Mouse (Mus musculus) ES-Bruce4 (cell line): Measurements from ENCODE around the gene Pax2. TPM values are rescaled to one million over a fixed set of nuclear protein-coding genes. Genes with fewer than 3 reads are reported as not detected.

ENCODE experiments used
- H3K27ac ChIP-seq: 2 replicates; pipeline ENCODE4 v1.5.1; 2012; ENCODE audit warnings: low read length, inconsistent platforms; ENCODE audit not compliant: insufficient read depth
- H3K27me3 ChIP-seq: 2 replicates; pipeline ENCODE4 v1.6.1; 2012; ENCODE audit warnings: mild to moderate bottlenecking, low read length, inconsistent platforms; ENCODE audit not compliant: control insufficient read depth, poor library complexity, insufficient read depth, severe bottlenecking
- H3K36me3 ChIP-seq: 2 replicates; pipeline ENCODE4 v1.6.1; 2012; ENCODE audit warnings: inconsistent platforms, mild to moderate bottlenecking, low read length, moderate library complexity; ENCODE audit not compliant: control insufficient read depth, poor library complexity, insufficient read depth, severe bottlenecking
- H3K4me1 ChIP-seq: one replicate; pipeline ENCODE4 v1.8.1; 2011; ENCODE audit warnings: low read length; ENCODE audit not compliant: control insufficient read depth, insufficient read depth
- H3K4me3 ChIP-seq: 2 replicates; pipeline ENCODE4 v1.5.1; 2011; ENCODE audit warnings: low read depth, mild to moderate bottlenecking, low read length
- H3K9ac ChIP-seq: 2 replicates; pipeline ENCODE4 v1.6.1; 2012; ENCODE audit warnings: low read depth, mild to moderate bottlenecking, inconsistent platforms; ENCODE audit not compliant: poor library complexity, severe bottlenecking
- H3K9me3 ChIP-seq: replicated peaks from 2 replicates; pipeline ENCODE4 v1.6.1; 2012; ENCODE audit warnings: mild to moderate bottlenecking, low read length, inconsistent platforms; ENCODE audit not compliant: control insufficient read depth, poor library complexity, insufficient read depth, severe bottlenecking
- CTCF ChIP-seq: IDR thresholded peaks from one replicate; pipeline ENCODE4 v1.8.1; 2011; ENCODE audit warnings: low read depth, low read length
- EP300 ChIP-seq: IDR thresholded peaks from 2 replicates; pipeline ENCODE4 v1.6.1; 2011; ENCODE audit warnings: low read depth, low read length; ENCODE audit not compliant: insufficient read depth
- POLR2A ChIP-seq: IDR thresholded peaks from one replicate; pipeline ENCODE4 v1.8.1; 2011; ENCODE audit warnings: low read length; ENCODE audit not compliant: insufficient read depth
- polyA plus RNA-seq: library from polyadenylated mRNA; stranded (reverse); fragments of >200 nt; gene quantifications from 2 replicates; pipeline ENCODE4 v1.2.4, GENCODE M21; 2011; ENCODE audit warnings: low read depth; ENCODE audit not compliant: missing spikeins, insufficient read depth, insufficient read length

The Pax2 gene
- polyA plus RNA-seq, 1 experiment, result not detected

DNA sequence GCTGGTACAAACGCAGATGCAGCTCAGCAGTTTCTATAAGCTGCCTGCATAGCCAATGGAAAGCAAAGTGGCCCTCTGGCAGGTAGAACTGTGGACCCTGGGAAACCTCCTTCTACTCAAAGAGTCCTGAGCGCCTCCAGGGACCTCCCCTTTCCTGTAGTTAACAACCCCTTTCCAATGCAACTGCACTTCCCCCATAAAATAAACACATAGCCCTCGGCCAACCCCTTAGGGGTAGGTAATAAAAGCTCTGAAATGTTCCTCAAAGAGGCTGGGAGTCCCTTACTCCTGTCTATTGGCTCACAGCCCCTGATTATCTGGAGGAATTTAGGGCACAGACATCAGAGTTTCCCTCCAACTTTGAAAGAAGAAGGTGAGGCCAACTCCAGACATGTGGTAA, 67.8 kb downstream of the Pax2 start:
- H3K4me3 ChIP-seq, result no peak overlapping the region
- no peaks in the 10 kb centered on the region for H3K9me3 ChIP-seq
- no peaks in the 10 kb centered on the region for H3K27me3 ChIP-seq
- no peak overlapping the region for H3K9ac ChIP-seq
- no peak for TF ChIP-seq POLR2A
- TF ChIP-seq CTCF, result no peak
- no peak for TF ChIP-seq EP300
- no peak overlapping the region for H3K27ac ChIP-seq
- no peaks in the 10 kb centered on the region for H3K4me1 ChIP-seq
- no peaks in the 10 kb centered on the region for H3K36me3 ChIP-seq

DNA sequence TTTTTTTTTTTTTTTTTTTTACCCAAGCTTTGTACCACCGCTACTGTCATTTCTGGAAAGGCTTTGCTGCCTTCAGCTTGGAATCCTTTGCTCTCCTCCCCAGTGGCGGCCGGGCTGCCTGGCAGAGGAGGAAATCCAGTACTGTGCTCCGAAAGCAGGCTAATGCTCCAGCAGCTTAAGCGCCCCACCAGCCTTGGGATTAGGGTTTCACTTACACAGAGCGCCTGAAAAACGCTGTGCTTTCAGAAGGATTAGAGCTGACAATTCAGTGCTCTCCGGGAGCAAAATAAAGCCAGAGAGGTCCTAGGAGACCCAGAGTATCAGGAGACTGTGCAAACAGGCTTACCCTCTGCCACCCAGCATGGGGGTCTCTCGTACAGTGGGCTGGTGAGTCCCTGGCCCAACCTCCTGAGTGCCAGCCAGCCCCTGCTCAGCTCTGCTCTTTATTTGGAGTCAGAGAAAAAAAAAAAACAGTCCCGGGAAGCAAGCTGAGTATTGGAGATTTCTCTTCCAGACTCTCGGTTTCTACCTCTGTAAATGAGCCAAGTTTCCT, 69.4 kb downstream of the Pax2 start:
- Histone ChIP-seq H3K27ac (no peak overlapping the region), H3K9me3 (no peaks in the 10 kb centered on the region), H3K36me3 (no peaks in the 10 kb centered on the region), H3K9ac (no peak overlapping the region), H3K4me3 (no peak overlapping the region), H3K4me1 (no peaks in the 10 kb centered on the region), H3K27me3 (no peaks in the 10 kb centered on the region)
- TF ChIP-seq EP300 (no peak), POLR2A (no peak), CTCF (no peak)

DNA sequence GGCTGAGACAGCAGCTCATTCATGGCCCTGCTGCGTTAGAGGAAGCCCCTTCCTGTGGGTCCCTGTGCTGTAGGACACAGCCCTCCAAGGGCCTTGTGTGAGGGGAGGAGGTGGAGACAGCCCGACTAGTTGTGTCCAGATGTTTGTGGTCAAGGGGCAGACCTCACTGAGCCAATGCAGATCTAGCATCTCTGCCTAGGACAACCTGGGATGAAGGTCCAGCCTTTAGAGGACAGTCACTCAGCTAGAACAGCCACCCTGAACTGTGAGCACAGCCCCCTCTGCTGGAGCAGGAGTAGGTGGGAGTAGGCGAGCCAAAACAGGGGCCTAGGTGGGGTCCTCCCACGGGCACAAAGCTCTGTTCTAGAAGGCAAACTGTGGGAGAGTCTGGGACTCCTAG, 70.0 kb downstream of the Pax2 start:
- Histone ChIP-seq H3K4me1 (no peaks in the 10 kb centered on the region), H3K9me3 (no peaks in the 10 kb centered on the region), H3K4me3 (no peak overlapping the region), H3K9ac (no peak overlapping the region), H3K36me3 (no peaks in the 10 kb centered on the region), H3K27ac (no peak overlapping the region), H3K27me3 (no peaks in the 10 kb centered on the region)
- TF ChIP-seq POLR2A, result no peak
- TF ChIP-seq EP300, result no peak
- peak; percentile 69 for TF ChIP-seq CTCF

DNA sequence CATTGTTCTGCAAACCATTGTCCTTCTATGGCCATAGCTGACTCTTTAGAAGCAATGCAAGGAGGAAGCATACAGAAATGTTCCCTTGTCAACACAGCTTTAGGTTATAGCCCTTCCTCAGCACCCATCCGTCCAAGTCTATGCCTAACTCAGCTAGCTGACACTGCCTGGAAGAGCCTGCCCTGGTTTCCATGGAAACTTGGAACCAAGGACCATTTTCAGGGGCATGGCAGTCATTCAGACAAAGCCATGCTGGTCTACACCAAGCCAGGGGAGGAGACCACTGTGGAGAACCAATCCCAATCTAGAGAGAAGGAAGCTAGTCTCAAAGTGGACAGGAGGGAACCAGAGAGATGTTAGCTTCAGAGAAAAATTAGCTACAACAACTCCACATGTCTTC, 77.5 kb downstream of the Pax2 start:
- Histone ChIP-seq H3K27ac (no peak overlapping the region), H3K4me3 (no peak overlapping the region), H3K36me3 (no peaks in the 10 kb centered on the region), H3K9me3 (no peaks in the 10 kb centered on the region), H3K9ac (no peak overlapping the region), H3K27me3 (peaks cover 10% of the 10 kb centered on the region), H3K4me1 (no peaks in the 10 kb centered on the region)
- TF ChIP-seq CTCF (no peak), EP300 (no peak), POLR2A (no peak)

DNA sequence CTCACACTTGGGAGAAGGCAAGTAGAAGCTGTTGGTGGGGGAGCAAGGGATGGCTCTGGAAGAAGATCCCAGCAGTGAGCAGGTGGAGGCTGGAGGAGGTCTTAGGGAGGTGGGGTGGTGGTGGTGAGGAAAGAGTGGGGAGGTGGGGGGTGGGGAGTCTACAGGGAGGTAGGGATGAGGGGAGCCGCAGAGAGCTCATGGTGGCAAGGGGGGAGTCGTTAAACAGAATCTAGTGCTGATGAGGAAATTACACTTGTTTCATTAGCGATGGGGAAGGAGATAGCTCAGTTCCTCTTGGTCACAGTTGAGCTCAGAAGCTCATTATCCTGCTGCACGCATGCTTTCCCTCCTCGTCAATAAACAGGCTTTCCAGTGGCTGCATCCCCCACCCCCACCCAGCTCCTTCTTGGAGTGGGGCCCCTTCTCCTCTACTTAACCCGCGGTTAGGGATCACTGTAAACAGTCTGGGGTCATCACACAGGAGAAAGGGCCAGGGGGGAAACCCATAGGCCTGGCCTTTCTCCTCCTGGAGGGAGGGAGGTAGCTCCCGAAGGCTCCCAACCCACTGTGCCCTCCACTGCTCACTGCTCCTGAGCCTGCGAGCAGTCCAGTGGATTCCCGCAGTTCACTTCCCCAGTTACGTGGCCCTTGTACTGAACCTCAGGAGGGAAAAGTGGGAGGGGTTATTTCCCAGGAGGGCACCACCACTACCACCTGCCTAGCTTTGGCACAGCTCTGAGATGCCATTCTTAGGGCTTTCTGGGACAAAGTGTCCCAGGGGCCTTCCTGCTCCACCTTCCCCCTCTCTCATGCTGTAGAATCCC, 78.6 kb downstream of the Pax2 start:
- Histone ChIP-seq H3K4me1 (no peaks in the 10 kb centered on the region), H3K27ac (no peak overlapping the region), H3K4me3 (no peak overlapping the region), H3K27me3 (peaks cover 10% of the 10 kb centered on the region), H3K36me3 (no peaks in the 10 kb centered on the region), H3K9me3 (no peaks in the 10 kb centered on the region), H3K9ac (no peak overlapping the region)
- TF ChIP-seq EP300 (no peak), CTCF (no peak), POLR2A (no peak)
